Mouse (Mus musculus): ENCODE results near the gene Prss46.

GRCm38 (mm10) chr9:110879998-110880561 lies 35.8 kb downstream of the Prss46 start, which contains the start of gene Tmie:
- no peak for TF ChIP-seq CTCF (IDR thresholded peaks at IDR 0.05; ENCODE audit: low read depth)
- TF ChIP-seq EP300 (IDR thresholded peaks at IDR 0.05; ENCODE audit: low read depth) = no peak
